Mouse (Mus musculus) cerebellum, adult 9-11 months (tissue): ENCODE measurements at regions not wholly inside any gene's neighbourhood (a gene's known extent, or its start where the extent isn't known, plus 50 kb on each side); places are given as distances from the start of the nearest gene placed in this dataset.
A peak's percentile ranks its signal among the peaks of the same experiment; 100 is the strongest.

ENCODE experiments used
- DNase-seq: peaks from one replicate; pipeline ENCODE4 v3.0.0; 2022

DNA sequence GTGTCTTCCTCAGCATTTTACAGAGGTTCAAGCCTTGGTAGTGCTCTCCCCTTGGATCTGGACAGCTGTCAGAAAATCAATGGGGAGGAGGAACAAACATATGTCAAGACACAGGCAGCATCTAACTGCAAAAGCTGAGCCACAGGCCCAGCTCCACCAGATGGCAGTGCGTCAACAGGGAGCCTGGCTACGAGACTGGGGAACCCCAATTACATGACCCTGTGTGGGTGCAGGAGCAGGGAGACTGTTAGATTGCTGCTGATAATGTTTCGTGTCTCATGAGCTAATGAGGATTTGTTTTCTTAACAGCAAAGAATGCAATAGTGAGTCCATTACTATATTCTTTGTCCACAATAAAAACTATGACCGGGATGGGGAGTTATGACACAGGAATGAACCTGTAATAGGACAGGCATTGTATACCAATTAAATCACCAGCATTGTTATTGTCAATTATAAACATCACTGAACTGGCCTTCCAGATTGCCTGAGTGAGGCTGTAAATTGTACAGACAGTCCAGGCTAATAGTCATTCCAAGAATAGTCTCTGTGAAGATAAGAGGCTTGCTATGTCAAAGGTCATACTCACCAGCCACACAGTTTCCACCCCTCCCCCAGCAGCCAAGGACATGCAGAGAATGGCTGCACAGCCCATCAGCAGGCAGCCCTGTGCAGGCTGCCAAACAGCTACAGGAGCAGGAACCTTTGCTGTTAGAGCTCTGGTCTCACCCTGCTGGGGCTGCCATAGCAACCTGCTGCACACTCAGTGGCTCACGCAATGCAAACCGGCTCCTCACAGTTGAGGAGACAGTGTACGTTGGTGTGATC, 58.8 kb upstream of the Barx2 start:
- DNase-seq: peak; percentile 42

DNA sequence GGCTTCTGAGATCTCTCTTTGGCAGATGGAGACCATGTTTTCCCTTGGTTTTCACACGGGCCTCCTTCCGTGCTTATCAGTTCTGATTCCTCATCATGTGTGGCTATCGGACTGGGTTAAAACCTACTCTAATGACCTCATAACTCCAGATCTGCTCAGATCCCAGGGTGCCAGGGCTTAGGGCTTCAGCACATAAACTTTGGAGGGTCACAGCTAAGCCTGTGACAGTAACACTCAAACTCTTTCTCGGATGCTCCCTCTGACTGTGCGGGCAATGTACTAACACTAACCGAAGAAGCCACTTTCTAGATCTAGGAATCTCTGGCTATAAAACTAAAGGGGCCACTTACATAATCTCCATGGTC, 59.3 kb upstream of the Barx2 start:
- no peak for DNase-seq

DNA sequence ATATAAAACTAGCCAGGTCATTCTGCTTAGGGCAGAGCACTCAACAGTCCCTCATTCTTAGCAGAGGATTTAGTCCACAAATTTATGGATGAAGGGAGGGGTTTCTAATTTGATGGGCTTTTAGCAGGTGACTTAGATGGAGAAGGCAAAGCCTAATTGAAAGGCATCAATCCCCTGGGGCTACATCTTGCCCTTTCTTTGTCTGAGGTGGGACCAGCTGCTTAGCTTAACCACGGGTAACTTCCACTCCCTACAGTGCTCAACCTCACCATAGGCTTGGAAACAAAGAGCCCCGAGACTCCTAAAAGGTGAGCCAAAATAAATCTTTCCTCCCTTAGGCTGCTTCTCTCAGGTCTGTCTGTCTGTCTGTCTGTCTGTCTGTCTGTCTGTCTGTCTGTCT, 62.9 kb upstream of the Barx2 start:
- DNase-seq: no peak

DNA sequence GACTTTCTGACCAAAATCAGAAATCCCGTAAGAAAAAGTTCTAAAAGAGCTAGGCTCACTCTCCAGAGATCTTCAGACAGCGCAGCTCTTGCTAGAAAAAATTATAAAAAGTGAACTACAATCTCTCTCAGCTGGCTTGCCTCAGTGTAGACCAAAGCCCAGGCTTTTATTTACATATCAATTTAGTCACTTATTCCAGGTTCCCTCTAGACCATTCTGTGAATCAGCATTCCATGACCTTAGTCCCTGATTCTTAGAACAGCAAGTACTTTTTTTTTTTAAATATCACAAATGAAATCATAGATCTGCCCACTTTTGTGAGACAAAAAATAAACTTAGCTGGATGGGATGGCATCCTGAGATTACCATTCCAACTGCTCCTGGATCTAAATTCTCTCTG, 64.8 kb upstream of the Barx2 start:
- DNase-seq: no peak

DNA sequence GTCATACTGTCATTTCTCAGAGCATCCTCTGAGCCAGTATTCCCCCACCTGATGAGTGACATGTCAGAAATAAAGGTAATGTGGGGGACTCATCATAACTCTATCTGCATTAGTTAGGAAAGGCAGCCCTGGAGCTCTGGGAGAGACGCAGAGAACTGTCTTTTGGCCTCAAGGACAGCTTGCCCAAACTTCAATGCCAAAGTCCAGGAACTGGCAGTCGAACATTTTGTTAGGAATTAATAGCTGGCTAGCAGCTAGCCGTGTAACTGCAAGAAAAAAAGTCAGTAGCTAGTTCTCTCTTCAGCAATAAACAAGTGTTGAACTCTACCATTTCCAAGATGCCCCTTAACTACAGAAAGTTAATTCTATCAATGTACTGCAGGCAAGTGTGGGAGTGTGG, 65.9 kb upstream of the Barx2 start:
- no peak for DNase-seq

DNA sequence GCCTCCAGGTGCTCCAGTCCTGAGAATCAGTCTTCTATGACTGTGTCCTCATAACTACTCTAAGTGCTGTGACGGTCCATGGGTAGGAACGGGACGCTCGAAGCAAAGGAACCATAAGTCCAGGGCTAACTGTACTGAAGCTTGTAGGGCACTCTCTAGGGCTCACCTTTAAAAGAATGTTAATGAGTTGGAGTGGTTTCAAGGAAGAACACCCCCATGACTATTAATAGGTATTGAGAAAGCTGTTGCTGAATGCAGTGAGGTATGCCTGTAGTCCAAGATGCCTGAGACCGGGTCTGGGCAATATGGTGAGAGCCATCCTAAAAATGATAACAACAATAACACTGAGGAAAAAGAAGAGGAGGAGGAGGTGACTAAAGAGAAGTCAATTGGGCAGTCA, 67.2 kb upstream of the Barx2 start:
- DNase-seq: no peak

DNA sequence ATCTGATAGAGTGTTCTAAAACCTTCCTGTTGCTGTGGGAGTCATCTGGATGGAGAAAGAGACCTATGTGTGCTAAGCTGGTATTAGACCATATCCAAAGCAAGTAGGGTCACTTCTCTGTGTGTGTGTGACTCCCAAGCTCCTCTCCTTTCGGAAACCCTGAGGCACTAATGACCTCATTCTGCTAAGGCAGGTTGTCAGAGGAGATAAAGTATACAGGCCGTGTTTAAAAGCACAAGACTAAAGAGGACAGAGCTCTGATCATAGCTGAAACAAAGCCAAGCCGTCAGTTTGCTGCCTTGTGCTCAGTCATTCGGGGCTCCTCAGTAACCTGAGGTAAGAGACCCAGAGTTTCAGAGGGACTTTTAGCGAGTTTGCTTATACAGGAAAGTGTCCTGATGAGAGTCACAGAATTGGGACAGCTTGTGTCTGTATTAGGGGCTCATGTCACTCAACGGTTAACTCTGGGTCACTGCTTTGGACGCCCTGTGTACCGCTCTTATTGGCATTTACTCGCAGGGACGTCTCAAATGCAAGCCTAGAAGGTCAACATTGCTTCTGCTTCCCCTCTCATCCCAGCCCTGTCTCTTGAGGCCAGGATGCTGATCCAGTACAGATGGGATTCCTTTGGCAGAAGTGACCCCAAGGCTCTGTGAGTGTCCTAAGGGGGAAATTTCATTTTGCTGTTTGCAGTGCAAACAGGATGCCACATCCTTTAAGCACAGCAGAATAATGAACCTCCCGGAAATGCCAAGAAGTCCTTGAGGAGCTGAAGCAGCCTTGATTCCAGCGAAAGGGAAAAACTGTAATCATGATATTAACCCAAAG, 70.7 kb upstream of the Barx2 start:
- no peak for DNase-seq

DNA sequence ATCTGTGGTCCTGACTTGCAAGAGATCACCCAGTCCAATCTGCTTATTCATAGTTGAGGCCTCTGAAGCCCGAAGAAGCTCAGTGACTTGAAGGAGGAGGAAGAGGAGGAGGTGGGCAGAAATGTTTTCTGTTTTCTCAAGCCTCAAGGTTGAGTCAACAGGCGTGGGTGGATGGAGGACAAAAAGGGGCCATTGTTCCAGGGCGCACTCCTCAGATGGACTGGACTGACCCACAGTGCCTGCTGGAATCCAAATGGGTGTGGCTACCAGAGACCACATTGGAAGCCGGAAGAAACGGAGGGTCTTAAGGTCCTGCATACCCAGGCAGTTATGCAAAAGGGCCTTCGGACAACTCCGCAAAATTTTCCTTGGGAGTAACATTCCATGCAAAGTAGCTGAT, 75.6 kb upstream of the Barx2 start:
- DNase-seq: no peak

DNA sequence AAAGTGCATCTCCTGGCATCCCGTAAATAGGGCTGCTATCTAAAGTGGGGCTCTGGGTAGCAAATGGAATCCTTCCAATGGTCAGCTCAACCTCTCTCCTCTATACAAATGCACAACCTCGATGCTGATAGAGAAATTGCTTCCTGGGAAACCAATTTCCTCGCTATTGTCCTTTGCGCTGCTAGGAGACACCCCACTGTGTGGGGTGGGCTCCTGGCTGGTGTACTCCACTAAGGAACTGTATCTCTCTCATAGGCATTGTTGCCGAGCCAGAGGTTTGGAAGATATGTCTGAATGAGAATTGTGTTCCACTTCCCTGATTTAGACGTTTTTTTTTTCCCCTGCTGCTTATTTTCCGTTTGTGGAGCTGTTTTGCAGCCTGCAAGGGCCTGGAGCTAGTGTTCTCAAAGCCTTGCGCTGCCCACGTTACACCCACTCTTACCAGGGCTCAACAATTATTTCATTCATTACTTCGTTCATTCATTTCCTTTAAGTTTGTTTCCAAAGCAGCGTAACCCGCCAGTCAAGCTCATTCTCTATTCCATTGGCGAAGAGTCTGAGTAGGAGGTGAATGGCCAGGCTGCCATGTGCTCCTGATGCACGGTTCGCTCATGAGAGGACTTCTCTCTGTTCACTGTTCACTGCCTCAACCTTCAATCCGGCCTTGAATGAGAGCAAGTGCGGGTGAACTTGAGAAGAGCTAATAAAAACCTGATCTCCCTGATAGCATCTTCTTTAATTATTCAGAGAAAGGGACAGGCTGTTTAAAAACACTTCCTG, 76.5 kb upstream of the Barx2 start:
- no peak for DNase-seq

DNA sequence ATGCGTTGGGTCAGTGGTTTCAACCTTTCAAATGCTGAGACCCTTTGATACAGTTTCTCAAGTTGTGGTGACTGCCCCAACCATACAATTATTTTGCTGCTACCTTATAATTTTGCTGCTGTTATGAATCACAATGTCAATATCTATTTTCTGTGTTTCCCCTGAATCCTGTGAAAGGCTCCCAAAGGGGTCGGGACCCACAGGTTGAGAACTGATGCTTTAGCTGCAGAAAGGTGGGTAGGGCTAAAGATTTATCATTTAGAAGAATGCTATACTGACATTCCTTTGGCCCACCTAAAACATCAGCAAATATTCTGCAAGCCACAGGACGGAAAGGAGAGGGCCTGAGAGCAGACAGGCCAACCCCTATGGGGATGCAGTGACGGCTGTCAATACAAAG, 77.2 kb upstream of the Barx2 start:
- DNase-seq: no peak

DNA sequence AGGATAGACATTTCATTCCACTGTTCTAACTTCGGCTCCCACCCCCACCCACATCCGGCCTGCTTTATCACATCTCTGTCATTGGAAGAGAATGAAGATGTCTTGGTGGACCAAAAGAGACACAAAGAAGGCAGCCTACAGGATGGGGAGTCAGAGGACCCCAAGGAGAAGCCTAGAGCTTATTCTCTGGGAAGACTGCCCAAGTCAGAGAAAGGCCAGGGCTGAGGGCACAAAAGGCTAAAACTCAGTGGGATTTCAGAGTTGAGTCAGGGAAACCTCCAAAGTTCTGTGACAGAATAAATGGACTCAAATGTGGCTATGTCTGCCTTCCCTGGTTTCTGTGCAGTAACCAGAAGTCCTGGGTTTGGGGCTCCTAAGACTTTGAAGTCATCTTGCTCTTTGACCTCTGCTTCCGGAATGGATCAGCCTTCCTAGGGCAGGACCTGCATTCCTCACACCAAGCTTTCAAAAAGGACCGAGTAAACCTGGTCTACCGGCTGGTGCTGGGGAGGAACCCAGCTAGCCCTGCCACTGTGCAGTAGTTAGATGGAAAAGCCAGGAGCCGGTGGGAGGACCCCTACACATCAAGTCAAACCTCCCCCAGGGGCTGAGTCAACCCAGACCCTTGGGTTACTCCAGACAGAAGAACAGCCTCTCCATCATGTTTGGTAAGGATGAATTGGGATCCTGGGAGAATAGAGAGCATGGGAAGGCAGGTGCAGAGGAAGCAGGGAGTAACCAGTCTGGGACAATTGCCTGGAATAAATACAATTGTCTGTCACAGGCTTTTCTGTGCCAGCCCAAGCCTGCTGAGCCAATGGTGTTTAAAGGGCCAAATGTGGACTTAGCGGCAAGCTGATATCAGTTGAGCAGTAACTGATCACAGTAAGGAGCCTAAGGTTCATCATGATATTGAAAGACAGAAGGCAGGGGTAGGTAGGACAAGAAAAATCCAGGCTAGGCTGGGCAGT, 80.7 kb upstream of the Barx2 start:
- DNase-seq: peak; percentile 59

DNA sequence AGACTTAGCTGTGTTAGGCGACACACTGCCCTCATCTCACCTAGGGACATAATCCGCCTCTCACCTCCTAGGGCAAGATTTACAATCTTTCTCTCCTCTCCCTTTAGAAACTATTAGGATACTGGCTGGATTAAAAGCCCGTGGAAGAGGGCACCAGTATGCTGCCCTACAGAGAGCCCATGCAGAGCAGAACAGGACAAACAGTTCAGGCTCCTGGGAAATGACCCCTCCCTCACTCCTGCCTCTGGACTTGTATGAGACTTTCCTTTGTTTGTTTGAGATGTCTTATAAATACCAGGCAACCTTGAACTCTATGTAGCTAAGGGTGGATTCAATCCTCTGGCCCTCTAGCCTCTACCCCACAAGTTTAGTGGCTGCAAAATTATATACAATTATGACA, 81.8 kb upstream of the Barx2 start:
- no peak for DNase-seq

DNA sequence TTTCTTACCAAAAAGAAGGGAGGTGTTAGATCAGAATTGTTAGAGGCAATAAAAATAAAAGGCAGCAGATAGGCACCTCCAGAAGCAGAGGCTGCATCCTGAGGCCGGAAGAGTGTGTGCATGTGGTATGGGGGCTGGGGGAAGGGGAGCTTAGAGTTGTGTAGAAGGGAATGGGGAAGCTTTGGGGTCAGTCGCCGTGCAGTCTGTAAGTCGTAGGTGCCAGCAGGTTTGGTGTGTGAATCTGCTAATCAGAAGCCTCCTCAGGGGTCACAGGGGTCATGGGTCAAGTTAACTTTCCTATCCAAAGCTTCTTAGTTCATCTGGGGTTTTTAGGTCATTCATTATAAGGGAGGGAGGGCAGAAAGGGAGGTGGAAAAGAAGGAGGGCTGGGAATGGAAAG, 82.4 kb upstream of the Barx2 start:
- no peak for DNase-seq

DNA sequence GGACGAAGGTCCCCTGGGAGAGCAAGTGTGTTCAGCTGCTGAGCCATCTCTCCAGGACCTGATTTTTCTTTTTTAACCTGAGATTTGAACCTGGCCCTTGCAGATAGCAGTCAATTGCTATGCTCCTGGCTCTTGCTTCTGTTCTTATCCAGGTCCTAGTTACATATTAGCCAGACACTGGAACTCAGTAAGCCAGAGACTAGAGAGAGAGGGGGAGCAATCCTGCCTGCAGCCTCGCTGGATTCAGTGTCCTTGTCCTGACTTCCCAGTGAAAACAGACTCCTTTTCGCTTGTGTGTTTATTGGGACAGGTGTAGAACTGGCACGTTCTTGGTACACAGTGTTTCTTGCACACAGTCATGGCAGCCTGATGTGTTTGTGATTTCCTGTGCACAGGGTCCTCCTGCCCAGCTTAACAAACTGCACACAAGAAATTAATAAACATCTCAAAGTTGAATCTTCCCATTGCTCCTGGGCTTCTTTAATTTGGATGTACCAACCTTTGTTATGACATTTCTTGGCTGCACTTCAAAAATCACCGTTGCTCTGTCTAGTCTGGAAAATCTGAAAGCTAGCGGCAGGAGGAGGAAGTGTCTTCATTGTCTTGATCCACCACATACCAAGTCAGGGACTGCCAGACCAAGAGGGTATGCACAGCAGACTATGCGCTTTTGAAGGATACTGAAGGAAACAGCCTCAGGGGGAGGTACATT, 83.4 kb upstream of the Barx2 start:
- no peak for DNase-seq

DNA sequence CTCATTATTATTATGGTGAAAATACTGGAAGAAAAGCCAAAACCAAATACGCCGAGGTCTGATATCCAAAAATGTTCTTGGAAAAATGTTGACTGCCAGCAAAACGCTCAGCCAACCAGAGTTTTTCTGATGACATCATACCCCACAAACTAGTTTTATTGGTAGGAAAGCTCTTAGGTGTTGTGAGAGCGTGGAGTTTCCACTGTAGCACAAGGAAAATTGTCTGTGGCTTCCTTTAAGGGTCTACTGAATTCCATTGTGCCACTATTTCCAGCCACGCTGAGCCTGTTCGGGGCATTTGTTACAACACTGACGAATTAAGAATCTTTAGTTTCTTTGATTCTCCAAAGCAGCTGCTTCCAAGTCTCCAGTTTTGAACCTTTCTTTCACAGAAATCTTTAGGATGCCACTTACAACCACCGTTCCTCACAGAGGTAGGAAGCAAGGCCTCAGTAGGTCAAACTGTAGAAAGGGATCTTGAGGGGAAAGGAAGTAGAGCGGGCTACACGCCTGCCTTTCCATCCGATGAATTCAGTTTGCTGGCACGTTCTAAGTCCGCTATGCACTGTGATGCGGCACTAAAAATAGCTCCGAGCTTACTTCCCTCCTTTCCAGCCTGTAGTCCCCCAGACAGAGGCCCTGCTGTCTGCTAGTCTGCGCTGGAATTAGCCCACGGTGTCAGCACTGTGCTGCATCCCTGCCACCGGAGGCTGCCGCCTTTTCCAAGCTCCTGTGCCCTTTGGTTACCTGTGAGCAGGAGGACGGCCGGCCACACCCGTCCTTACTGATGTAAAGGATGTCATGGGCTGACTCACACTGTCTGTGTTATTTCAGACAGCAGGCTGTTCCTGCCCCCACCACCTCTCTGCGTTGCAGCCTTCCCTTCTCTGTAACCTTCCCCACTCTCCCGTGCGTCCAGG, 84.2 kb upstream of the Barx2 start:
- no peak for DNase-seq

DNA sequence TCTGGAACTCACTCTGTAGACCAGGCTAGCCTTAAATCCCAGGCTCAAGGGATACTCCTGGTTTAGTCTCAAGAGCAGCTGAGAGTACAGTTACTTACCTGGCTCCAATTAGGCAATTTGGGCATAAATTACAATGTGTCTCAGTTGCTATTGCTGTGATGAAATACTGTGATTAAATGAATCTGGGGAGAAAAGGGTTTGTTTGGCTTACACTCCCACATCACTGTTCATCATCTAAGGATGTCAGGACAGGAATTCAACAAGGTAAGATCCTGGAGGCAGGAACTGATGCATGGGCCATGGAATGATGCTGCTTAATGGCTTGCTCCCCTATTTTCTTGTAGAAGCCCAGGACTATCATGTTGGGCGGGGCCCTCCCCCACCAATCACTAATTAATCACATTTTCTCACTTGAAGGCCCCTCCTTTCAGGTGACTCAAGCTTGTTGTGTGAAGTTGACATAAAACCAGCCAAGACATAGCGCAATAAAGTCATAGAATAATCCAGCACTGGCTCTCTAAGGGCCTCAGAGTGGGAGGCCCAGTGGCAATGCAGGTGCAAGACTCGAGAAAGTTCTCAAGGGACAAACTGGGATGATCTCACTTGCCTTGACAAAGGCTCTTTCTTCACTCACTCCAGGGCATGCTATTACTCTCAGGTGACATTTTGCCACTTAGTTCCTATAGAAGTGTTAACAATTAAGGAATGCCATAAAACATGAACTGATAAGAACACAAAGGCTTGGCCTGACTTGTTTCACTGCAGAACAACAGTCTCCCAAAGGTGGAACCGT, 85.4 kb upstream of the Barx2 start:
- no peak for DNase-seq

DNA sequence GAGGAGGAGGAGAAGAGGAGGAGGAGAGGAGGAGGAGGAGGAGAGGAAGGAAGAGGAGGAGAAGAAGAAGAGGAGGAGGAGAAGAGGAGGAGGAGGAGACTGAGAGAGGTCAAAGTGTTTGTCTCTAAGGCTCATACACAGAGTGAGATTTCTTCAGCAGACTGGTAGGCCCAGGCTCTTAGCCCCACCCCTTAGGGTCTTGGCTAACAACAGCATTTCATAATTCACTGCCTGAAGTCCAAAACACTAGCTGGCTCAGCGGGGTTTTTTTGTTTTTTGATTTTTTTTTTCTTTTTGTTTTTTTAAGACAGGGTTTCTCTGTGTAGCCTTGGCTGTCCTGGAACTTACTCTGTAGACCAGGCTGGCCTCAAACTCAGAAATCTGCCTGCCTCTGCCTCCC, 86.5 kb upstream of the Barx2 start:
- DNase-seq: no peak

DNA sequence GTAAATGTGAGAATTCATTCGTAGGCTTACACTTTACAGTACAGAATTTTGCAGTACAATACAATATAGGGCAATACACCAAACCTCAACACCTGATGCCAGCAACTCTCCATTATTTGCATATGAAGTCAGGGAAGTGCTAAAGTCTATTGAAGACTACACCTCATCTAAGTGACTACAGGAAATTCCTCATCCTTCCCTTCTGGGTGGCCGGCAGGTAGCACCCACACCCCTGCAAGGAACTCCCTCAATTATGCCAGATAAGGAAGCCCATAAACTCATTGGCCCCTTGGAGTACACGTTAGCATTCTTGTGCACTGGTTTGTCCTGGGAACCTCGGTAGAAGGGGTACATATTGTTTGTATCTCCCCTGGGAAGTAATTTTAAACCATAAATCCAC, 89.7 kb upstream of the Barx2 start:
- no peak for DNase-seq

DNA sequence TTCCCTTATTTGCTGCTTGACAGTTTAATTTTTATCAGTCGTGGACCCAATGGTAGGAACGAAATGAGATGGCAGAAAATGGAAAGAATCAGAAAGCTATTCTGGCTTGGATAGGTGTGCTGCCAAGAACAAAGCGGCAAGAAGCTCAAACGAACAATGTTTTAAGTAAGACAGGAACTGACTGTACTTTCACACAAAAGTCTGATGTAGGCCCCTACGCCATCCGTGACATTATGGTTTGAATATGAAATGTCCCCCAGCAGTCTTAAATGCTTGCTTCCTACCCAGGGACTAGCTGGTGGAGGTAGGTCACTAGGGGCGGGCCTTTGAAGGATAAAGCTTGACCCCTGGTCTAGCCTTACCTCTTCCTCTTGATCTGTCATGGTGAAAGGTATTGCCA, 90.5 kb upstream of the Barx2 start:
- DNase-seq: no peak

DNA sequence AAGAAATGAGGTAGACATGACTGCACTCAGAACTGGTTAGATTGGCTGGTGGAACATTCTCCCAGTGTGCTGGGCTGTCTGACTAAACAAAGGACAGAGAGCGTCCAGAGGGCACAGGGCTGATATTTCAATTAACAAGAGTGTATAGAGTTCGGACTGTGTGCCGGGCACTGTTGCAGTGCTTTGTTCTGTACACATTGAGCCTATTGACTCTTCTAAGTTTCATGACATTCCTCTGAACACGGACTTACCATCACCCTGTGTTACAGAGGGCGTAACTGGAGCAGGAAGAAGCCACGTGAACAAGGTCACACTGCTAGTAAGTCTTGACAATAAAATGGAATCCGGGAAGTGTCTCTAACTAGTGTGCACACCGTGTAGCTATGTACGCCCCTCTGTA, 92.1 kb upstream of the Barx2 start:
- no peak for DNase-seq
